Mouse (Mus musculus): ENCODE measurements at regions not wholly inside any gene's neighbourhood (a gene's known extent, or its start where the extent isn't known, plus 50 kb on each side); places are given as distances from the start of the nearest gene placed in this dataset.

DNA sequence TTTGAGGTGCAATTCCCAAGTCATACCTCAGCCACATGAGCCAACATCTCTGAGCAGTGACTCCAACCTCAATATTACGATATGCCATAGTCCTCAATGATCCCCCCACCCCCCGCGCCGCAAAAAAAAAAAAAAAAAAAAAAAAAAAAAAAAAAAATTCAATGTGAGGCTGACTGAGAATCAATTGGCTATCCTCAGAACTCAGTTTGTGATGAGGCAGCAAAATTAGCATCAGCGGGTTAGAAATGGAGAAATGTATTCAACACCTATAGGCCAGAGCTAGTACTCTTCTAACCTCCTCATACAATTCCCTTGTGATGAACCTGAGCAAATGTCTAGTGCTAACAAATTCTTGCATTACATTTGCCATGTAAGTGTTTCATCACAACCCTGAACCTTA is 504.5 kb upstream of the C030005K15Rik start:
- Histone ChIP-seq H3K4me1 (no peaks in the 10 kb centered on the region), H3K4me2 (no peak overlapping the region), H3K27me3 (replicated peaks) (no peaks in the 10 kb centered on the region), H3K9me3 (no peaks in the 10 kb centered on the region), H3K36me3 (no peaks in the 10 kb centered on the region), H3K4me3 (replicated peaks) (no peak overlapping the region), H3K9ac (no peak overlapping the region), H3K27ac (no peak overlapping the region)
- ATAC-seq (ENCODE audit: insufficient read depth, low FRiP score, low read depth) = no peak
- 92% methylated on average over 5 of the region's 5 CpGs for WGBS

- no peaks in the 10 kb centered on the region for H3K9me3 ChIP-seq
- WGBS = 51% methylated on average over 4 of the region's 4 CpGs
- no peak overlapping the region for H3K4me3 ChIP-seq (replicated peaks)
- no peak overlapping the region for H3K9ac ChIP-seq
- ATAC-seq (ENCODE audit: insufficient read depth, low FRiP score, low read depth) = no peak; the same call in 1 of the 2 replicates
- no peaks in the 10 kb centered on the region for H3K36me3 ChIP-seq
- H3K4me2 ChIP-seq = no peak overlapping the region
- no peaks in the 10 kb centered on the region for H3K4me1 ChIP-seq
- no peak overlapping the region for H3K27ac ChIP-seq
- H3K27me3 ChIP-seq (replicated peaks) = no peaks in the 10 kb centered on the region
Measured at GRCm38 (mm10) chr10:98231705-98232235, 505.2 kb upstream of the C030005K15Rik start.

- Histone ChIP-seq H3K4me2 (no peak overlapping the region), H3K4me1 (no peaks in the 10 kb centered on the region), H3K27me3 (replicated peaks) (no peaks in the 10 kb centered on the region), H3K27ac (no peak overlapping the region), H3K9me3 (no peaks in the 10 kb centered on the region), H3K9ac (no peak overlapping the region), H3K4me3 (replicated peaks) (no peak overlapping the region), H3K36me3 (no peaks in the 10 kb centered on the region)
- no peak for ATAC-seq (ENCODE audit: insufficient read depth, low FRiP score, low read depth)
- WGBS = 85% methylated on average over 1 of the region's 1 CpGs
Measured at GRCm38 (mm10) chr10:98248311-98248710, 521.8 kb upstream of the C030005K15Rik start.

GRCm38 (mm10) chr10:98257980-98258707 is 531.6 kb upstream of the C030005K15Rik start:
- no peaks in the 10 kb centered on the region for H3K27me3 ChIP-seq (replicated peaks)
- no peak overlapping the region for H3K4me3 ChIP-seq (replicated peaks)
- 71% methylated on average over 4 of the region's 4 CpGs for WGBS
- H3K9ac ChIP-seq = no peak overlapping the region
- no peaks in the 10 kb centered on the region for H3K36me3 ChIP-seq
- no peak overlapping the region for H3K4me2 ChIP-seq
- H3K9me3 ChIP-seq = no peaks in the 10 kb centered on the region
- ATAC-seq (ENCODE audit: insufficient read depth, low FRiP score, low read depth) = no peak
- no peaks in the 10 kb centered on the region for H3K4me1 ChIP-seq
- no peak overlapping the region for H3K27ac ChIP-seq

- Histone ChIP-seq H3K9me3 (no peaks in the 10 kb centered on the region), H3K27me3 (replicated peaks) (no peaks in the 10 kb centered on the region), H3K36me3 (no peaks in the 10 kb centered on the region), H3K27ac (no peak overlapping the region), H3K4me3 (replicated peaks) (no peak overlapping the region), H3K9ac (no peak overlapping the region), H3K4me2 (no peak overlapping the region), H3K4me1 (no peaks in the 10 kb centered on the region)
- ATAC-seq (ENCODE audit: insufficient read depth, low FRiP score, low read depth) = no peak
- 90% methylated on average over 4 of the region's 4 CpGs for WGBS
Measured at GRCm38 (mm10) chr10:98259283-98259682, 532.7 kb upstream of the C030005K15Rik start.

DNA sequence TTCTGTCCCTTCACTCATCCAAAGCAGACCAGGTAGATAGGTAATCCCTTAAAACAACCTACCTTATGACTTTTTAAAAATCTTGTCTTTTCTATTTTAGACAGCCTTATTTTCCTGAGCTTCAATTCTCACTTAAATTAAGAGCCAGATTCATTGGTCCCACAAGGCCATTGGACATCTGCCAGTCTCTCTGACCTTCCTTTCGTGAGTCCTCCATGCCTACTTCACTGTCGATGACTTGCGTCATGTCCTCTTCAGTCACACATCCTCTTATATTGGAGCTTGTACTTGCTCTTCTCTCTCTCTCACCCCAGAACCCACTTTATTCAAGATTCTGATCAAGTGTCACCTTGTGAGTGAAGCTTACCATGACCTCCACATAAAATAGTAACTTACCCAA is 542.0 kb upstream of the C030005K15Rik start:
- Histone ChIP-seq H3K4me3 (replicated peaks) (no peak overlapping the region), H3K27me3 (replicated peaks) (no peaks in the 10 kb centered on the region)
- WGBS = 90% methylated on average over 3 of the region's 3 CpGs

GRCm38 (mm10) chr10:98291617-98292016 is 565.1 kb upstream of the C030005K15Rik start:
- Histone ChIP-seq H3K4me2 (no peak overlapping the region), H3K4me1 (no peaks in the 10 kb centered on the region), H3K27me3 (replicated peaks) (no peaks in the 10 kb centered on the region), H3K9me3 (no peaks in the 10 kb centered on the region), H3K4me3 (replicated peaks) (no peak overlapping the region), H3K36me3 (no peaks in the 10 kb centered on the region), H3K27ac (peak overlapping the region; percentile 11; the same call in 1 of the 2 replicates), H3K9ac (no peak overlapping the region)
- WGBS = 40% methylated on average over 4 of the region's 4 CpGs
- no peak for ATAC-seq (ENCODE audit: insufficient read depth, low FRiP score, low read depth)

More for the DNA sequence above, 542.0 kb upstream of the C030005K15Rik start:
- no peaks in the 10 kb centered on the region for H3K9me3 ChIP-seq
- no peak overlapping the region for H3K9ac ChIP-seq
- H3K4me1 ChIP-seq = no peaks in the 10 kb centered on the region
- no peak overlapping the region for H3K4me2 ChIP-seq
- no peak overlapping the region for H3K27ac ChIP-seq
- ATAC-seq (ENCODE audit: insufficient read depth, low FRiP score, low read depth) = no peak
- H3K36me3 ChIP-seq = no peaks in the 10 kb centered on the region

DNA sequence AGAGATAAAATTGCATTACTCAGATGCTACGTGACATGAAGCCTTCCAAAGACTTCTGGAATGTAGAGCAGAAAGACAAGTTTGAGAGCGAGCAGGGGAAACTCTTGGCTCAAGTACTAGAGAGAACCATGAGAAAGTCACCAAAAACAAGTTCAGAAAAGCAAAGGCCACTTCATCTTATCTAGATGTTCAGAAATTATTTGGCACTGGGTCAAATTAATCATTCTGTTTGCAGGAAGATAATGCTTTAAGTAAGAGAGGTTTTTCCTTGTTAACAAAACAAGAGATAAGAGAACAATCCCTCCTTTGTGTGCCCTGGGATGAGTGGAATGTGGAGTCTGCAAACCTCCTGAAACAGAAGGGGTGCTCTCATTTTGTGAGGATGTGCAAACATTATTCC is 565.6 kb upstream of the C030005K15Rik start:
- H3K4me1 ChIP-seq = no peaks in the 10 kb centered on the region
- no peaks in the 10 kb centered on the region for H3K9me3 ChIP-seq
- H3K36me3 ChIP-seq = no peaks in the 10 kb centered on the region
- H3K4me3 ChIP-seq (replicated peaks) = no peak overlapping the region
- H3K4me2 ChIP-seq = no peak overlapping the region
- 26% methylated on average over 2 of the region's 2 CpGs for WGBS
- H3K27me3 ChIP-seq (replicated peaks) = no peaks in the 10 kb centered on the region
- H3K9ac ChIP-seq = no peak overlapping the region
- peak overlapping the region; percentile 11 for H3K27ac ChIP-seq
- peak; percentile 66; the same call in 1 of the 2 replicates for ATAC-seq (ENCODE audit: insufficient read depth, low FRiP score, low read depth)

GRCm38 (mm10) chr10:98305667-98306066 is 579.1 kb upstream of the C030005K15Rik start:
- H3K27ac ChIP-seq = no peak overlapping the region
- H3K27me3 ChIP-seq (replicated peaks) = no peaks in the 10 kb centered on the region
- no peak overlapping the region for H3K4me2 ChIP-seq
- no peak overlapping the region for H3K4me3 ChIP-seq (replicated peaks)
- 90% methylated on average over 1 of the region's 1 CpGs for WGBS
- no peaks in the 10 kb centered on the region for H3K36me3 ChIP-seq
- H3K4me1 ChIP-seq = no peaks in the 10 kb centered on the region
- H3K9me3 ChIP-seq = no peaks in the 10 kb centered on the region
- no peak overlapping the region for H3K9ac ChIP-seq
- no peak for ATAC-seq (ENCODE audit: insufficient read depth, low FRiP score, low read depth)

- ATAC-seq (ENCODE audit: insufficient read depth, low FRiP score, low read depth) = no peak
- H3K4me3 ChIP-seq (replicated peaks) = no peak overlapping the region
- 80% methylated on average over 3 of the region's 3 CpGs for WGBS
Measured at GRCm38 (mm10) chr10:98309667-98310066, 583.1 kb upstream of the C030005K15Rik start.

GRCm38 (mm10) chr10:98311403-98311802 is 584.8 kb upstream of the C030005K15Rik start:
- no peak overlapping the region for H3K27ac ChIP-seq
- no peak overlapping the region for H3K9ac ChIP-seq
- no peak overlapping the region for H3K4me3 ChIP-seq (replicated peaks)
- no peak for ATAC-seq (ENCODE audit: insufficient read depth, low FRiP score, low read depth)
- H3K9me3 ChIP-seq = no peaks in the 10 kb centered on the region
- no peak overlapping the region for H3K4me2 ChIP-seq
- no peaks in the 10 kb centered on the region for H3K36me3 ChIP-seq
- no peaks in the 10 kb centered on the region for H3K4me1 ChIP-seq
- no peaks in the 10 kb centered on the region for H3K27me3 ChIP-seq (replicated peaks)

More at GRCm38 (mm10) chr10:98309667-98310066, 583.1 kb upstream of the C030005K15Rik start:
- Histone ChIP-seq H3K4me1 (no peaks in the 10 kb centered on the region), H3K9me3 (no peaks in the 10 kb centered on the region), H3K4me2 (no peak overlapping the region), H3K9ac (no peak overlapping the region), H3K27ac (no peak overlapping the region), H3K27me3 (replicated peaks) (no peaks in the 10 kb centered on the region), H3K36me3 (no peaks in the 10 kb centered on the region)

GRCm38 (mm10) chr10:98318416-98318815 is 591.9 kb upstream of the C030005K15Rik start:
- ATAC-seq (ENCODE audit: insufficient read depth, low FRiP score, low read depth) = no peak
- Histone ChIP-seq H3K27me3 (replicated peaks) (no peaks in the 10 kb centered on the region), H3K4me1 (no peaks in the 10 kb centered on the region), H3K27ac (no peak overlapping the region), H3K9ac (no peak overlapping the region), H3K9me3 (no peaks in the 10 kb centered on the region), H3K4me2 (no peak overlapping the region), H3K36me3 (no peaks in the 10 kb centered on the region), H3K4me3 (replicated peaks) (no peak overlapping the region)
- WGBS = 72% methylated on average over 2 of the region's 2 CpGs
